ENCODE assay signal across 8 mouse cellular contexts in genomic region chr8:83715771-83716170, GRCm38 (mm10). TPM values are rescaled to one million over a fixed set of nuclear protein-coding genes. Genes with fewer than 3 reads are reported as not detected.
DNase-seq lines count a peak whose midpoint lies in the region; ATAC-seq and TF ChIP-seq lines count a peak whose summit lies in the region.

No protein-coding gene starts in this region.

- no peaks in the 10 kb centered on the region for H3K27me3 ChIP-seq in heart, embryonic 11.5 days (ENCODE audit: control insufficient read depth, insufficient read depth, low read length)
- no peaks in the 10 kb centered on the region for H3K27me3 ChIP-seq in ES-Bruce4 (ENCODE audit: control insufficient read depth, insufficient read depth, low read length, poor library complexity, severe bottlenecking)
- no peaks in the 10 kb centered on the region for H3K27me3 ChIP-seq in forebrain, embryonic 14.5 days (replicated peaks; ENCODE audit: control insufficient read depth, insufficient read depth, low read length)
- no peaks in the 10 kb centered on the region for H3K27me3 ChIP-seq in liver, postnatal 0 days (ENCODE audit: insufficient read depth, low read length)

- no peak for TF ChIP-seq POLR2A in ES-Bruce4 (IDR thresholded peaks at IDR 0.05; ENCODE audit: insufficient read depth, low read length)

- WGBS in heart, embryonic 11.5 days (ENCODE audit: insufficient replicate concordance) = under 1% methylated on average over 17 of the region's 17 CpGs
- 2% methylated on average over 17 of the region's 17 CpGs for WGBS in forebrain, embryonic 14.5 days
- WGBS in liver, postnatal 0 days (ENCODE audit: insufficient replicate concordance) = 1% methylated on average over 17 of the region's 17 CpGs

- no peak for DNase-seq in heart, postnatal 4 days
- DNase-seq in forebrain, embryonic 14.5 days (ENCODE audit: low spot score) = no peak
- no peak for DNase-seq in liver, postnatal 0 days
- DNase-seq in gastrocnemius, adult 18-20 months (ENCODE audit: low spot score) = no peak
- no peak for DNase-seq in cerebellum, postnatal 36 days
- DNase-seq in left cerebral cortex, postnatal 25 days (ENCODE audit: low spot score in 2 of 2) = no peak

- H3K27ac ChIP-seq in heart, embryonic 11.5 days (ENCODE audit: low read depth, low read length) = peak overlapping the region; percentile 93
- peak overlapping the region; percentile 15 for H3K27ac ChIP-seq in ES-Bruce4 (ENCODE audit: insufficient read depth, low read length)
- no peak overlapping the region; the same call in 1 of the 2 replicates for H3K27ac ChIP-seq in forebrain, embryonic 14.5 days (ENCODE audit: low read depth, low read length)
- peak overlapping the region; percentile 98 for H3K27ac ChIP-seq in liver, postnatal 0 days (ENCODE audit: low read depth)

- H3K4me2 ChIP-seq in heart, embryonic 11.5 days = peak overlapping the region; percentile 91
- H3K4me2 ChIP-seq in forebrain, embryonic 14.5 days (ENCODE audit: low read length) = peak overlapping the region; percentile 92
- peak overlapping the region; percentile 91 for H3K4me2 ChIP-seq in liver, postnatal 0 days (ENCODE audit: low read depth, low read length)

- peaks cover 18% of the 10 kb centered on the region for H3K36me3 ChIP-seq in heart, embryonic 11.5 days (ENCODE audit: control insufficient read depth, insufficient read depth, low read length)
- H3K36me3 ChIP-seq in ES-Bruce4 (ENCODE audit: control insufficient read depth, insufficient read depth, low read length, poor library complexity, severe bottlenecking) = peaks cover 27% of the 10 kb centered on the region
- peaks cover 17% of the 10 kb centered on the region for H3K36me3 ChIP-seq in forebrain, embryonic 14.5 days (ENCODE audit: control insufficient read depth, insufficient read depth, low read length)
- H3K36me3 ChIP-seq in liver, postnatal 0 days (replicated peaks; ENCODE audit: insufficient read depth, low read length) = peaks cover 16% of the 10 kb centered on the region

- no peak for ATAC-seq in heart, embryonic 11.5 days (replicated peaks; ENCODE audit: insufficient number of reproducible peaks, low FRiP score, low TSS enrichment)
- no peak for ATAC-seq in forebrain, embryonic 14.5 days
- no peak for ATAC-seq in liver, postnatal 0 days

- peak overlapping the region; percentile 95 for H3K4me3 ChIP-seq in heart, embryonic 11.5 days (ENCODE audit: low read depth, low read length)
- H3K4me3 ChIP-seq in ES-Bruce4 (ENCODE audit: low read depth, low read length) = peak overlapping the region; percentile 96
- H3K4me3 ChIP-seq in forebrain, embryonic 14.5 days (ENCODE audit: low read depth, low read length) = peak overlapping the region; percentile 89
- H3K4me3 ChIP-seq in liver, postnatal 0 days (ENCODE audit: low read depth, low read length) = peak overlapping the region; percentile 100

- H3K4me1 ChIP-seq in heart, embryonic 11.5 days (ENCODE audit: control insufficient read depth, insufficient read depth, low read length) = peaks cover 16% of the 10 kb centered on the region
- no peaks in the 10 kb centered on the region for H3K4me1 ChIP-seq in ES-Bruce4 (ENCODE audit: control insufficient read depth, insufficient read depth, low read length)
- peaks cover 11% of the 10 kb centered on the region for H3K4me1 ChIP-seq in forebrain, embryonic 14.5 days (ENCODE audit: control insufficient read depth, insufficient read depth, low read length)
- peaks cover 17% of the 10 kb centered on the region for H3K4me1 ChIP-seq in liver, postnatal 0 days (ENCODE audit: insufficient read depth)

- H3K9me3 ChIP-seq in heart, embryonic 11.5 days (replicated peaks; ENCODE audit: control insufficient read depth, low read length) = no peaks in the 10 kb centered on the region
- H3K9me3 ChIP-seq in ES-Bruce4 (replicated peaks; ENCODE audit: control insufficient read depth, insufficient read depth, low read length, poor library complexity, severe bottlenecking) = no peaks in the 10 kb centered on the region
- no peaks in the 10 kb centered on the region for H3K9me3 ChIP-seq in forebrain, embryonic 14.5 days (replicated peaks; ENCODE audit: control insufficient read depth, low read length)
- no peaks in the 10 kb centered on the region for H3K9me3 ChIP-seq in liver, postnatal 0 days (ENCODE audit: low read length)

- TF ChIP-seq EP300 in ES-Bruce4 (IDR thresholded peaks at IDR 0.05; ENCODE audit: insufficient read depth, low read depth, low read length) = no peak
- no peak for TF ChIP-seq EP300 in liver, postnatal 0 days (IDR thresholded peaks at IDR 0.05; ENCODE audit: low read depth)

- H3K9ac ChIP-seq in heart, embryonic 11.5 days (ENCODE audit: low read depth, low read length) = peak overlapping the region; percentile 91
- H3K9ac ChIP-seq in ES-Bruce4 (ENCODE audit: low read depth, poor library complexity, severe bottlenecking) = peak overlapping the region; percentile 87
- peak overlapping the region; percentile 86 for H3K9ac ChIP-seq in forebrain, embryonic 14.5 days (ENCODE audit: low read length)
- peak overlapping the region; percentile 94 for H3K9ac ChIP-seq in liver, postnatal 0 days (replicated peaks)

- intact Hi-C loops in left cerebral cortex, postnatal 25 days (cut with DNase I) = loop anchor here (5.0 kb wide), 1 partner anchor 53 kb away; no protein-coding TSS in a partner anchor

- no peak for TF ChIP-seq CTCF in ES-Bruce4 (IDR thresholded peaks at IDR 0.05; ENCODE audit: low read depth, low read length)
- TF ChIP-seq CTCF in liver, postnatal 0 days (IDR thresholded peaks at IDR 0.05; ENCODE audit: low read depth) = no peak

RNA-seq across cellular contexts. Expression of gene Ddx39, which starts 0.8 kb away (rescaled TPM):
- polyA plus RNA-seq in heart, embryonic 11.5 days (2014; fragmentation: Nextera tagmentation; extraction: Ambion mirVana) = 143 and 150 TPM in 2 replicates
- total RNA-seq in heart, postnatal 4 days (2021) = 10 to 100 TPM; 68.1 to 69.0 TPM
- 117 and 121 TPM in 2 replicates for polyA plus RNA-seq in ES-Bruce4 (2011; ENCODE audit: insufficient read depth, insufficient read length, low read depth, missing spikeins)
- 120 and 133 TPM in 2 replicates for polyA plus RNA-seq in forebrain, embryonic 14.5 days (2014; fragmentation: Nextera tagmentation; extraction: Ambion mirVana)
- 68.5 and 80.9 TPM in 2 replicates for polyA plus RNA-seq in liver, postnatal 0 days (2015; fragmentation: Nextera tagmentation; extraction: Ambion mirVana)
- total RNA-seq in gastrocnemius, adult 18-20 months (2021) = 10 to 100 TPM; 10.0 to 11.1 TPM
- total RNA-seq in left cerebral cortex, postnatal 25 days (2021) = 10 to 100 TPM; 17.4 to 18.2 TPM

RNA-seq across cellular contexts. Expression of gene Pkn1, which starts 16.8 kb away (rescaled TPM):
- 17.0 and 21.2 TPM in 2 replicates for polyA plus RNA-seq in heart, embryonic 11.5 days (2014; fragmentation: Nextera tagmentation; extraction: Ambion mirVana)
- 10 to 100 TPM; 52.7 to 53.4 TPM for total RNA-seq in heart, postnatal 4 days (2021)
- polyA plus RNA-seq in ES-Bruce4 (2011; ENCODE audit: insufficient read depth, insufficient read length, low read depth, missing spikeins) = 19.9 and 20.2 TPM in 2 replicates
- polyA plus RNA-seq in forebrain, embryonic 14.5 days (2014; fragmentation: Nextera tagmentation; extraction: Ambion mirVana) = 20.9 and 21.9 TPM in 2 replicates
- 8.5 TPM in 2 replicates for polyA plus RNA-seq in liver, postnatal 0 days (2015; fragmentation: Nextera tagmentation; extraction: Ambion mirVana)
- 10 to 100 TPM; 23.0 to 24.3 TPM for total RNA-seq in gastrocnemius, adult 18-20 months (2021)
- 10 to 100 TPM; 53.2 to 72.7 TPM for total RNA-seq in left cerebral cortex, postnatal 25 days (2021)

RNA-seq across cellular contexts. Expression of gene Adgre5, which starts 25.4 kb away (rescaled TPM):
- 17.6 and 18.8 TPM in 2 replicates for polyA plus RNA-seq in heart, embryonic 11.5 days (2014; fragmentation: Nextera tagmentation; extraction: Ambion mirVana)
- total RNA-seq in heart, postnatal 4 days (2021) = 10 to 100 TPM; 62.8 to 63.4 TPM
- polyA plus RNA-seq in ES-Bruce4 (2011; ENCODE audit: insufficient read depth, insufficient read length, low read depth, missing spikeins) = 16.8 and 17.5 TPM in 2 replicates
- polyA plus RNA-seq in forebrain, embryonic 14.5 days (2014; fragmentation: Nextera tagmentation; extraction: Ambion mirVana) = 9.3 and 12.4 TPM in 2 replicates
- 14.5 and 15.7 TPM in 2 replicates for polyA plus RNA-seq in liver, postnatal 0 days (2015; fragmentation: Nextera tagmentation; extraction: Ambion mirVana)
- 10 to 100 TPM; 16.9 to 22.9 TPM for total RNA-seq in gastrocnemius, adult 18-20 months (2021)
- total RNA-seq in left cerebral cortex, postnatal 25 days (2021) = 1 to 10 TPM; 9.0 to 9.6 TPM

RNA-seq across cellular contexts. Expression of gene Ptger1, which starts 49.3 kb away (rescaled TPM):
- 0.13 and 0.63 TPM in 2 replicates for polyA plus RNA-seq in heart, embryonic 11.5 days (2014; fragmentation: Nextera tagmentation; extraction: Ambion mirVana)
- total RNA-seq in heart, postnatal 4 days (2021) = 1 to 10 TPM in 1 of 2 experiments, under 1 TPM in 1; 0.33 to 1.1 TPM
- 0.58 TPM in 1 of 2 replicates, not detected in the other for polyA plus RNA-seq in ES-Bruce4 (2011; ENCODE audit: insufficient read depth, insufficient read length, low read depth, missing spikeins)
- polyA plus RNA-seq in forebrain, embryonic 14.5 days (2014; fragmentation: Nextera tagmentation; extraction: Ambion mirVana) = 0.27 and 0.63 TPM in 2 replicates
- 0.12 and 0.16 TPM in 2 replicates for polyA plus RNA-seq in liver, postnatal 0 days (2015; fragmentation: Nextera tagmentation; extraction: Ambion mirVana)
- total RNA-seq in gastrocnemius, adult 18-20 months (2021) = under 1 TPM in 1 of 2 experiments, not detected in 1; 0.09 TPM
- 1 to 10 TPM; 1.2 to 1.5 TPM for total RNA-seq in left cerebral cortex, postnatal 25 days (2021)
